Mouse (Mus musculus) CH12.LX (cell line): ENCODE results near the gene Nr1h4. TPM values are rescaled to one million over a fixed set of nuclear protein-coding genes. Genes with fewer than 3 reads are reported as not detected.

Experiments used
- DNase-seq: peaks from one replicate; pipeline ENCODE4 v3.0.0-alpha.2; 2013; ENCODE audit errors: extremely low read depth
- H3K27ac ChIP-seq: 2 replicates; pipeline ENCODE4 v1.5.1; 2012; ENCODE audit warnings: low read depth, mild to moderate bottlenecking, control low read depth, moderate library complexity; ENCODE audit not compliant: insufficient read depth
- H3K27me3 ChIP-seq: replicated peaks from 2 replicates; pipeline ENCODE3; 2012; ENCODE audit warnings: inconsistent platforms
- H3K36me3 ChIP-seq, 2 experiments: replicated peaks in 1 of 2; 2 replicates each; pipeline versions ENCODE3 to v1.6.1; 2012; ENCODE audit warnings: inconsistent platforms in 1 of 2, low read length in 1 of 2, mild to moderate bottlenecking in 1 of 2, mixed read lengths in 1 of 2, moderate library complexity in 1 of 2; ENCODE audit not compliant: control insufficient read depth in 1 of 2, insufficient read depth in 1 of 2
- H3K4me1 ChIP-seq, 2 experiments: 2 replicates each; pipeline ENCODE4 v1.6.1; 2012; ENCODE audit warnings: inconsistent platforms in 1 of 2, moderate library complexity in 1 of 2; ENCODE audit not compliant: insufficient read depth in 2 of 2, control insufficient read depth in 1 of 2
- H3K4me2 ChIP-seq: 2 replicates; pipeline ENCODE4 v1.6.1; 2012; ENCODE audit warnings: low read depth, mild to moderate bottlenecking, control low read depth; ENCODE audit not compliant: poor library complexity, insufficient read depth, severe bottlenecking
- H3K4me3 ChIP-seq, 3 experiments: fragments of 150-350 bp in 1 of 3; sonication (generic) in 1 of 3; replicated peaks in 1 of 3; 2 replicates each; pipeline versions ENCODE3 to v1.5.1; 2011 to 2012; ENCODE audit warnings: low read depth in 2 of 3, low read length in 2 of 3, mild to moderate bottlenecking in 2 of 3, moderate library complexity in 2 of 3, control low read depth in 1 of 3, improper control_type of control experiment in 1 of 3, inconsistent platforms in 1 of 3, mixed read lengths in 1 of 3; ENCODE audit not compliant: poor library complexity in 1 of 3
- H3K79me2 ChIP-seq: replicated peaks from 2 replicates; pipeline ENCODE4 v1.6.1; 2012; ENCODE audit warnings: mild to moderate bottlenecking, moderate library complexity; ENCODE audit not compliant: control insufficient read depth, poor library complexity, insufficient read depth, severe bottlenecking; ENCODE audit errors: extremely low read depth
- H3K9ac ChIP-seq: 2 replicates; pipeline ENCODE4 v1.6.1; 2012; ENCODE audit warnings: low read depth, mild to moderate bottlenecking, control low read depth, moderate library complexity; ENCODE audit not compliant: insufficient read depth
- H3K9me3 ChIP-seq: replicated peaks from 2 replicates; pipeline ENCODE3; 2012; ENCODE audit warnings: low read length, inconsistent platforms, mixed read lengths
- BHLHE40 ChIP-seq: IDR thresholded peaks from 2 replicates; pipeline ENCODE4 v1.6.1; 2011; ENCODE audit warnings: mild to moderate bottlenecking, low read depth, low read length, improper control_type of control experiment
- CHD1 ChIP-seq: IDR thresholded peaks from 2 replicates; pipeline ENCODE4 v1.6.1; 2012; ENCODE audit warnings: low read depth, low read length, improper control_type of control experiment, inconsistent platforms
- CHD2 ChIP-seq: IDR thresholded peaks from 2 replicates; pipeline ENCODE4 v1.6.1; 2011; ENCODE audit warnings: low read length, improper control_type of control experiment
- CTCF ChIP-seq, 2 experiments: IDR thresholded peaks in 1 of 2; conservative IDR thresholded peaks in 1 of 2; 2 replicates each; pipeline ENCODE4 v1.5.1; 2011 to 2012; ENCODE audit warnings: low read depth in 2 of 2, low read length in 2 of 2, improper control_type of control experiment in 1 of 2, inconsistent platforms in 1 of 2, mild to moderate bottlenecking in 1 of 2, moderate library complexity in 1 of 2
- E2F4 ChIP-seq: IDR thresholded peaks from 2 replicates; pipeline ENCODE4 v1.6.1; 2011; ENCODE audit warnings: low read depth, low read length, improper control_type of control experiment; ENCODE audit not compliant: insufficient replicate concordance
- ELF1 ChIP-seq: IDR thresholded peaks from 2 replicates; pipeline ENCODE4 v1.6.1; 2014; ENCODE audit warnings: low read depth, mild to moderate bottlenecking, inconsistent platforms, low read length, improper control_type of control experiment
- GABPA ChIP-seq: IDR thresholded peaks from 2 replicates; pipeline ENCODE4 v1.6.1; 2012; ENCODE audit warnings: low read depth, low read length, improper control_type of control experiment, inconsistent platforms; ENCODE audit not compliant: insufficient replicate concordance
- HCFC1 ChIP-seq: IDR thresholded peaks from 2 replicates; pipeline ENCODE4 v1.6.1; 2012; ENCODE audit warnings: low read depth, mild to moderate bottlenecking, inconsistent platforms, low read length, improper control_type of control experiment
- IRF4 ChIP-seq: IDR thresholded peaks from 2 replicates; pipeline ENCODE4 v1.6.1; 2014; ENCODE audit warnings: low read depth, mild to moderate bottlenecking, inconsistent platforms, low read length, improper control_type of control experiment
- MAFK ChIP-seq: IDR thresholded peaks from 2 replicates; pipeline ENCODE4 v1.6.1; 2011; ENCODE audit warnings: low read length, improper control_type of control experiment; ENCODE audit not compliant: insufficient replicate concordance
- MAZ ChIP-seq: IDR thresholded peaks from 2 replicates; pipeline ENCODE4 v1.6.1; 2012; ENCODE audit warnings: low read depth, mild to moderate bottlenecking, inconsistent platforms, low read length, improper control_type of control experiment, moderate library complexity
- MEF2A ChIP-seq: IDR thresholded peaks from 2 replicates; pipeline ENCODE4 v1.6.1; 2014; ENCODE audit warnings: low read depth, mild to moderate bottlenecking, inconsistent platforms, low read length, improper control_type of control experiment, borderline replicate concordance
- MXI1 ChIP-seq: IDR thresholded peaks from 2 replicates; pipeline ENCODE4 v1.6.1; 2011; ENCODE audit warnings: mild to moderate bottlenecking, low read depth, low read length, improper control_type of control experiment
- MYC ChIP-seq: IDR thresholded peaks from 2 replicates; pipeline ENCODE4 v1.6.1; 2011; ENCODE audit warnings: low read depth, mild to moderate bottlenecking, improper control_type of control experiment, low read length
- NELFE ChIP-seq: IDR thresholded peaks from 2 replicates; pipeline ENCODE4 v1.6.1; 2011; ENCODE audit warnings: low read depth, low read length, improper control_type of control experiment
- PAX5 ChIP-seq: IDR thresholded peaks from 2 replicates; pipeline ENCODE4 v1.6.1; 2012; ENCODE audit warnings: low read length, inconsistent platforms, mixed read lengths
- POLR2A ChIP-seq: IDR thresholded peaks from 2 replicates; pipeline ENCODE4 v1.6.1; 2011; ENCODE audit warnings: low read depth, mild to moderate bottlenecking, improper control_type of control experiment, low read length
- RAD21 ChIP-seq: IDR thresholded peaks from 2 replicates; pipeline ENCODE4 v1.6.1; 2011; ENCODE audit warnings: low read depth, mild to moderate bottlenecking, low read length, improper control_type of control experiment, moderate library complexity
- TCF12 ChIP-seq: IDR thresholded peaks from 2 replicates; pipeline ENCODE4 v1.6.1; 2014; ENCODE audit warnings: low read depth, mild to moderate bottlenecking, inconsistent platforms, low read length, improper control_type of control experiment
- USF1 ChIP-seq: IDR thresholded peaks from 2 replicates; pipeline ENCODE4 v1.6.1; 2014; ENCODE audit warnings: low read depth, mild to moderate bottlenecking, inconsistent platforms, low read length, improper control_type of control experiment
- ZC3H11A ChIP-seq: IDR thresholded peaks from 2 replicates; pipeline ENCODE4 v1.6.1; 2012; ENCODE audit warnings: low read depth, mild to moderate bottlenecking, inconsistent platforms, low read length, improper control_type of control experiment
- ZKSCAN1 ChIP-seq: IDR thresholded peaks from 2 replicates; pipeline ENCODE4 v1.6.1; 2012; ENCODE audit warnings: low read depth, inconsistent platforms, low read length, improper control_type of control experiment, borderline replicate concordance
- ZMIZ1 ChIP-seq: IDR thresholded peaks from 2 replicates; pipeline ENCODE4 v1.6.1; 2012; ENCODE audit warnings: low read depth, mild to moderate bottlenecking, inconsistent platforms, low read length, improper control_type of control experiment
- ZNF384 ChIP-seq: IDR thresholded peaks from 2 replicates; pipeline ENCODE4 v1.6.1; 2012; ENCODE audit warnings: low read depth, low read length, improper control_type of control experiment, inconsistent platforms
- dilution Hi-C: fragments of 300-500 bp; cut with MboI; formaldehyde crosslinking; loops from 2 replicates; pipeline ENCODE4 v1.14.3; 2020; ENCODE audit warnings: low sequenced_read_pairs; ENCODE audit not compliant: extremely low pct_unique_long_range_greater_than_20kb, extremely low pct_ligation_motif_present
- in situ Hi-C: fragments of 300-500 bp; cut with MboI; formaldehyde crosslinking; loops from 3 replicates; pipeline ENCODE4 v1.14.3; 2019; ENCODE audit warnings: low sequenced_read_pairs, low pct_ligation_motif_present, low pct_unique_long_range_greater_than_20kb, mixed read lengths
- polyA plus RNA-seq: library from polyadenylated mRNA; unstranded; fragments of >175 nt; gene quantifications from 2 replicates; pipeline ENCODE4 v1.2.1, GENCODE M21; 2012; ENCODE audit warnings: low read depth; ENCODE audit not compliant: insufficient read length
- total RNA-seq, 2 experiments: library from RNA; depleted of rRNA; stranded (reverse); fragments of 300-350 nt in 1 of 2; fragments of >200 nt in 1 of 2; gene quantifications; 2 replicates each; pipeline ENCODE4 v1.2.3; 2012 to 2014

Nr1h4 gene
- total and polyA plus RNA-seq, 3 experiments: not detected

GRCm38 (mm10) chr10:89525823-89526222 lies 7.6 kb downstream of the Nr1h4 start:
- no peaks in the 10 kb centered on the region for H3K79me2 ChIP-seq
- H3K4me3 ChIP-seq: no peak overlapping the region
- no peak for DNase-seq
- no peaks in the 10 kb centered on the region for H3K36me3 ChIP-seq
- TF ChIP-seq HCFC1 (no peak), ZC3H11A (no peak), GABPA (no peak), ZNF384 (no peak)
- no peaks in the 10 kb centered on the region for H3K4me1 ChIP-seq
- H3K9me3 ChIP-seq: no peaks in the 10 kb centered on the region
- dilution Hi-C loops (no loop called here), in situ Hi-C loops (no loop called here)
- H3K4me2 ChIP-seq: no peak overlapping the region
- H3K27ac ChIP-seq: no peak overlapping the region
- H3K27me3 ChIP-seq: no peaks in the 10 kb centered on the region
- H3K9ac ChIP-seq: no peak overlapping the region

GRCm38 (mm10) chr10:89522481-89522880 lies 10.9 kb downstream of the Nr1h4 start:
- dilution Hi-C loops: no loop called here
- no peak overlapping the region for H3K4me3 ChIP-seq
- no peaks in the 10 kb centered on the region for H3K9me3 ChIP-seq
- H3K36me3 ChIP-seq: no peaks in the 10 kb centered on the region
- DNase-seq: no peak
- in situ Hi-C loops: no loop called here
- H3K79me2 ChIP-seq: no peaks in the 10 kb centered on the region
- no peak overlapping the region for H3K27ac ChIP-seq
- H3K27me3 ChIP-seq: no peaks in the 10 kb centered on the region
- no peaks in the 10 kb centered on the region for H3K4me1 ChIP-seq
- H3K9ac ChIP-seq: no peak overlapping the region
- H3K4me2 ChIP-seq: no peak overlapping the region
- no peak for TF ChIP-seq IRF4
- no peak for TF ChIP-seq MAFK
- no peak for TF ChIP-seq MYC
- TF ChIP-seq ZKSCAN1: no peak
- TF ChIP-seq RAD21: no peak
- TF ChIP-seq TCF12: no peak
- no peak for TF ChIP-seq E2F4
- TF ChIP-seq CHD1: no peak
- TF ChIP-seq ZC3H11A: no peak
- no peak for TF ChIP-seq MAZ
- no peak for TF ChIP-seq MXI1
- TF ChIP-seq ZMIZ1: no peak

GRCm38 (mm10) chr10:89521790-89522431 lies 11.5 kb downstream of the Nr1h4 start:
- no peak overlapping the region for H3K4me2 ChIP-seq
- in situ Hi-C loops: no loop called here
- no peaks in the 10 kb centered on the region for H3K36me3 ChIP-seq
- H3K4me3 ChIP-seq: no peak overlapping the region
- no peaks in the 10 kb centered on the region for H3K79me2 ChIP-seq
- H3K9me3 ChIP-seq: no peaks in the 10 kb centered on the region
- H3K9ac ChIP-seq: no peak overlapping the region
- H3K27me3 ChIP-seq: no peaks in the 10 kb centered on the region
- H3K4me1 ChIP-seq: no peaks in the 10 kb centered on the region
- TF ChIP-seq NELFE (no peak), CHD1 (no peak), ZKSCAN1 (no peak), CTCF (conservative IDR thresholded peaks at IDR 0.05 in 1 of 2, IDR thresholded peaks at IDR 0.05 in 1 of 2; ENCODE audit: low read depth in 2 of 2, low read length in 2 of 2) (no peak), E2F4 (no peak), MYC (no peak), CHD2 (no peak), MAZ (no peak), MAFK (no peak), ELF1 (no peak), USF1 (no peak), POLR2A (no peak), PAX5 (no peak), GABPA (no peak), BHLHE40 (no peak), MEF2A (no peak)
- H3K27ac ChIP-seq: no peak overlapping the region
- DNase-seq: no peak
- dilution Hi-C loops: no loop called here
